Mouse (Mus musculus) CD4-positive, CD25-positive, alpha-beta regulatory T cell, adult 2 months (primary cell): ENCODE results near the gene Dpy19l3.
A peak's percentile ranks its signal among the peaks of the same experiment; 100 is the strongest.

Experiments used
- DNase-seq: peaks from one replicate; pipeline ENCODE4 v3.0.0-alpha.2; 2012; ENCODE audit warnings: low read depth, low spot score

Dpy19l3 gene

DNA sequence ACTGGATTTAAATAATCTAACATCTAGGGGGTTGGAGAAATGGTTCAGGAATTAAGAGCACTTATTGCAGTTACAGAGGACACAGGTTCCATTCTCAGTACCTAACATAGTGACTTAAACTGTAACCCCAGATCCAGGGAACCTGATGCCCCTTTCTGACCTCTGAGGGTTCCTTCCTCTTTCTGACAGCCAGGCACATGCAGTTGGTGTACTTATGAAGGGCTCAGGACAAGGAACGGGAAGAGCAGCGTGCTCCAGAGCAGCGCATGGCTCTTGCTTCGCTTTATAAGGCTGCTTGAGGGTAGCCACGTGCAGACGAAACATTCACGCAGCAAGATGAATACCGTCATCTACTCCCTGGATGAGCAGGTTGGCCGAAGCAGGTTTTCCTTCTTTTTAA is 3.4 kb downstream of the Dpy19l3 start:
- DNase-seq = no peak

DNA sequence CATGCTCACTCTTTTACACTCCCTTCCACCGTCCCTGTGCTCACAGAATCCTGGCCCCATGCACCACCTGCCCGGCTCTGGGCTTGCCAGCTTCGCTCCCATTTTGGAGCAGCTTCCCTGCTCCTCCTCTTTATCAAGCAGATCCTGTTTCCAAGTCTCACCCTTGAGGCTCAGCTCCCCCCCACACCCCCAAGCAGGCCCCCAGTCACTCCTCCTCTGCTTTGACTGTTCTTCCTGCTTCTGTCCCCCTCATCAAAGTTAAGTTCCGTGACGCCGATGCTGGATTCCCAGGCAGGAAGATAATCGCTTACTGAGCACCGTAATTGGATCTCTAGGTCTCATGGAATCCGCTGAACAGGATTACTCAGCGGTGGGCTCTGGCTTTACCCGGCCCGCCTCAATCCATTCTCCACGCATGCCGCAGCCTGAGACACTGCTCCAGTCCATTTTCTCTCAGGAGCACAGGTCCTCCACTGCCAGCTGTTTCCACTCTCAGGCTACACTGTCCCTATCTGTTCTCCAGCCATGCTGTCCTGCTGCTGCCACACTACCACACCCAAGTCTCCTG is 6.8 kb downstream of the Dpy19l3 start:
- no peak for DNase-seq

DNA sequence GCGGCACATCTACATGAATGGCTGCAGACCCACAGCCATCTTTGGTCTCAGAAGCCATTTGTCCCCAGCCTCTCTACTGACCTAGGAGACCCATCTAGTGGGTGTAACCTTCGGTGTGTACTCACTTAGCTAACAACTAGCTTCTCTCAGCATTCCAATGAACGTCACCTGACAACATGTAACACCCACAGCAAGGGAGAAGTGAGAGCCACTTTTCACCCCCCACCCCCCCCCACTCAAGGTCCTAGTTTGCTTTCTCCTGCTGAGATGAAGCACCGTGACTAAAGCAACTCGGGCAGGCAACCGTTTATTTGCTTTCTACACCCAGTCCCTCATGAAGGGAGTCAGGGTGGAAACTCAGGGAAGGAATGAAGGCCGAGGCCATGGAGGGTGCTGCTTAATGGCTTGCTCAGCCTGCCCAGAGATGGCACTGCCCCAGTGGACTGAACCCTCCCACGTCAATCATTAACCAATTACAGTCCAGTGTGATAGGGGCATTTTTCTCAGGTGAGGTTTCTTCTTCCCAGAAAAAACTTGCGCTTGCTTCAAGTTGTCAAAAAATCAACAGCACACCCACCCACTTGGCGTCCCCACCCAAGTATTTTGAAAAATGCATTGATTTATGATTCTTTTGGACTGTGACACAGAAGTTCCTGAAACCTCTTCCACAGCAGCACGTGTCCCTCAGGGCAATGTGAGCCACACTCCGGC is 7.4 kb downstream of the Dpy19l3 start:
- DNase-seq = no peak

DNA sequence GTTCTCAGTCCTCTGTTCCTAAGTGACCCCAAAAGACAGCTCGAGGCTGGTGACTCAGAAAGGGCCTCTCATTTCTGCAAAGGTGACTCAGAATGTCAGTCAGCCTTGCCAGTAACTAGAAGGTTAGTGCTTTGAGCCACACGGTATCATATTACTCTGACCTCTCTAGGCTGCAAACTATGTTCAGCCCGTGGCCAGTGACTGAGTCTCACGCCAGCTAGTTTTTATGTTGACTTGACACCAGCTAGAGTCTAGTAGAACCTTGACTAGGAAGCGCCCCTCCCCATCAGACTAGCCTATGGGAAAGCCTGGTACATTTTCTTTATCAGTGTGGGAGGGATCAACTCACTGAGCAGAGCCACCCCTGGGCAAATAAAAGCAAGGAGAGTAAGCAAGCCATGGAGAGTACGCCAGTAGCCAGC is 9.0 kb downstream of the Dpy19l3 start:
- DNase-seq = no peak

DNA sequence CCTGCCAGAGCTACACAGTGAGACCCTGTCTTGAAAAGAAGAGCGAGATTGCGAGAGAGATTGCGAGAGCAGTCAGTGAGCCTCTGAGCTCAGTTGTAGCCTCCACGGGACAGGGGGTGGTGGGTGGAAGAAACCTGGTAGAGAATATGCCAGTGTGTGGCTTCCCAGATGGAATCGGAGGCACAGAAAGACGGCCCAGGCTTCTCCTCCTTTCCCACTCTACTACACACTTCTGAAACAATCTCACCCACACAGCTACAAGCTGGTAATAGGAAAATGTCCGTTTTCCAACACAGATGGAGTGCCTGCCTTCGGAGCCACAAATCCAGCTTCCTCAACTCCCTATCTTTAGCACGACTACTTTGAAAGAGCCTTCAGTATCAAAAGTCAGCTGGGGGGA is 9.5 kb downstream of the Dpy19l3 start:
- DNase-seq = no peak

DNA sequence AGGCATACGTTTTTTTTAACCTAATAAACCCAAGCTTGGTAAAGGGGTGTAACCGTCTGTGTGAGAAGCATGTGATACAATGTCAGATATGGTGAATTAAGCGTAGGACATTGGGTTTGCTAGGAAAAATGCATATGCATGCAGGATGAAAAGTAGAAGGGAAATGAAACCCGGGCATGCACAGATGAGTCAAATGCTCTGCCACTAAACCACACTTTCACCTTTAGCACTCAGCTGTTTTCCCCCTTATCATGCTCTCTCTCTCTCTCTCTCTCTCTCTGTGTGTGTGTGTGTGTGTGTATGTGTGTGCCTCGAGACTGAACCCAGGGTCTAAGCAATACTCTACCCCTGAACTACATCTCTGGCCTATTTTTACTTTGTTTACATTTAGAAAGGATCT is 11.9 kb downstream of the Dpy19l3 start:
- DNase-seq = peak; percentile 17

DNA sequence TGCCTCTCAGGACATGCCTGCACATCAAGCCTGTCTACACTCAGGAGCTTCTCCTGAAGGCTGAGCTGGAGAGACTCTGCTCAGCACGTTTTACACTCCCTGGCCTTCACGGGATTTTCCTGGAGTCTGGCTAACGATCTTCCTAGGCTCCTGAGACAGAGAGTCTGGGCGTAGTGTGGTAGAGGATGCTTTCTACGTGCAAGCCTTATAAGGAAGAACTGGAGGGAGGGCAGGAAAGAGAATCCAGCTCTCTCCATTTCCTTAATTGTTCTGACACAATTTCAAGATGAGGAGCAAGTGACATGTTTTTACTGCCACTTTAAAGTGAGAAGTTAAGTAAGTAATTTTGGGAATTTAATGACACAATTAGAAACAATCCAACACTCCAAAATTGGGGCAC is 12.4 kb downstream of the Dpy19l3 start:
- DNase-seq = no peak

DNA sequence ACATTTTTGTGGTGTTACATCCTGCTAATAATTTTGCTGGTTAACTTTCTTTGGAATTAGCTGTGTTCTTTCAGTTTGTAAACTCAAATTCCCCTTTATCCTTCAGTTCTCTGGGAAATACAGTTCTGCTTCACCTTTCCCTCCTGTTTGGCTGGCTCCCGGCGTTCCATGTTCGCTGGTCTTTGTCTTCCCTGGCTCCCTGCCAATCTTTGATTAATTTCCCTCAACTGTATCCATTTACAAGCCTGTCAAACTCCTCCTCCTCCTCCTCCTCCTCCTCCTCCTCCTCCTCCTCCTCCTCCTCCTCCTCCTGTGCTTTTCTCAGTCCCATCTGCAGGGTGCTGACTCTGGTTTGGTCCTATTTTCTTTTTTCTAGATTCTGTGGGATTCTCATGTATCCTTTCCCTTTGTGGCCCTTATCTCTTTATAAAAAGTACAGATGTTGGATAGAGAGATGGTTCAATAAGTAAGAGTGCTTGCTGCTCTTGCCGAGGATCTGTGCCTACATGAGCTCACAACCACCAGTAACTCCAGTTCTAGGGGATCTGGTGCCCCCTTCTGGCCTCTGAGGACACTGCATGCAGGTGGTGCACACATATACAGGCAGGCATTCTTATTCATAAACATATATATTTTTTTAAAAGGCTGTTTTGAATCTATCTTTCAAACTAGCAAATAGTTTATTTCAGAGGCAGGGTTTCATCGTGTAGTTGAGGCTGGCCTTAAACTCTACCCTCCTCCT is 13.6 kb downstream of the Dpy19l3 start:
- DNase-seq = peak; percentile 73

DNA sequence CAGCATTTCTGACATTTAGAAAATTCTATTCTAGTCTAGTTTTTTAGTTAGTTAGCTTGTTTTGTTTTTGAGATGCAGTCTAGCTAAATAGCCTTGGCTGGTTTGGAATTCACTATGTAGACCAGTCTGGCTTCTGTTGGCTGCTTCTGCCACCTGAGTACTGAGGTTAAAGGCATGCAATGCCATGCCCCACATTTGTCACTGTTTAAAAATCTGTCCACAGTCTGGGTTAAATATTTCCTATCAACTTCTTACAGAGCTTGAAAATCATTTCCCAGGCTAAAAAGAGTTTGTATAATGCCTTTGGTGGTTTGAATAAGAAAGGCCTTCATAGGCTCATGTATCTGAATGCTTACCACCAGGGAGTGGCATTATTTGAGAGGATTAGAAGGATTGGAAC is 15.4 kb downstream of the Dpy19l3 start:
- no peak for DNase-seq

DNA sequence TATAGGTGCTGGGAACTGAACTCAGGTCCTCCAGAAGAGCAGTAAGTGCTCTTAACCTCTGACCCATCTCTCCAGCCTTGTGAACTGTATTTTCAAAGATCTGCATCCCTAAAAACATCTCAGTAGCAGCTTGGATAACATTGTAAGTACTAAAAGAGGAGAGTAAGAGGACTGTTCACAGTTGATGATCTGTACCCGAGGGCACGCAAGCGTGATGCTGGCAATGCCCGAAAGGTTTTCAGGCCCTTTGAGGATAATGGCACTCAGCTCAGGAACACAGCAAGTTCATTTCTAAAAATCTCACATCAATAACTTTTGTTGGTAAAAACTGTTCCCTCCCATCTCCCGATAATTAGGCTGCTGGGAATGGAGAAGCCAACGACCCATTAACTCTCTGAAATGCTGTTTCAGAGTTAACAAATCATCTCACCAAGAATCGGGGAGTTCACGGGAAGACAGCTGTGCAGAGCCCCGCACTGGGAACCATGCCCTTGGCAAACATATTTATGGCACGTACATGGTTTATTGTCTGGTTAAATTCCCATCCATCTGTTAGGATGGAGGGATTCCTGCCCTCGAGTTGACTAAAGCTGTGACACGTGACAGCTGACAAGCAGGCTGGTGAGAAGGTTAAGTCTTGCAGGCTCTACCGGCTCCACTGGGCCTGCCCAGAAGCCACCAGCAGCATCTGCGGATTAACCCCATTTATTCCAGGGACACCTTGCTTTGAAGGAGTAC is 20.8 kb downstream of the Dpy19l3 start:
- no peak for DNase-seq

DNA sequence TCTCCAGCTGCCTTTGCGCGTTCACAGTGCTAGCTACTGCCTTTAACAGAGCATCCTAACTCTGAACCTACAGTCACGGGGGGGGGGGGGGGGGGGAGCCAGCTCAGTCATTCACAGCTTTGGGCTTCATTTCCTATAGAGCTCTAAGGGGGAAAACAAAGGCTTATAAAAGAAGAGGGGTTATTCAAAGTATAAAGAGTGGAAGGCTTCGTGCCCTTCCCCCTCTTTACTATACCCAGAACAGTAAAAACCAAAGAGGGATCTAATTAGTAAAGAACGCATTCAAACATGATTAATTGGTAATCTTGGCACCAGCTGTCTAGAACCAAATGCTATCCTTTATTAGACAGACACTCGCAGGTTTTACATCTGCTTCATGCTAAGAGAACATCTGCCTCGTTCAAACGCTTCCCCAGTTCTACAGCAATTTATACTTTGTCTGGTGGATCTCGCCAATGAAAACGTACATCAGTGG is 21.6 kb downstream of the Dpy19l3 start:
- DNase-seq = no peak

DNA sequence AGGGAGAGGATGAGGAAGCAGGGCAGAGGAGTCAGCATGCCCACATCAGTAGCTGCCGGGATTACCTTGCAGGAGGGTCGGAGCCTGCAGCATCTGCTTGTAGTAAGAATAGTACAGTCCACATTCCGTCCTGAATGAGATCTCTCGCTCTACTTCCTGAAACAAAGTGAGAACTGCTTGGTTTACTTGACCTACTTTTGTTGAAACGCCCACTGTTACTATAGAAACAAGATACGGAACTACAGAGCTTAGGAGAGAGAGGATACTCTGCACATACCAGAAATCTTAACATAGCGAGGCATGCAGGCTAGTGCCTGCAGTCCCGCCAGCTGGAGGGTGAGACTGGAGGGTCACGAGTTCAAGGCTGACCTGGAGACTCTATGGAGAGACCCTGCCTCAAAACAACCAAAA is 24.6 kb downstream of the Dpy19l3 start:
- DNase-seq = peak; percentile 66

DNA sequence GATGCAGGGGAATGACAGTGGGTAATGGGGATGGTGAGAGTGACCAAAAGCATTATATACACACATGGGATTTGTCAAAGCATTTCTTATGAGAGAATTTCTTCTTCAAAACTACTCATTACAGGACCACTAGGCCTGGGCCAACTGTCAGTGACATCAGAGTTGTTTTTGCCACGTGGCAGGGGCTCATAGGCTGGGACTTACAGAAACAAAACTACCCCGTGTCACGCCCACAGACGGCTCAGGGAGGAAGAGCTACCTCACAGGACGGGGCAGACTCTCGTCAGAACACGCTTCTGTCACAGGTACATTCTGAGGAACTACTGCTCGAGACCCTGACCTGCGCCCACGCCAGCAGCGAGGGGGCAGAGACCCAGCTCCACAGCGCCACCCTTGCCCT is 25.9 kb downstream of the Dpy19l3 start:
- DNase-seq = peak; percentile 54

DNA sequence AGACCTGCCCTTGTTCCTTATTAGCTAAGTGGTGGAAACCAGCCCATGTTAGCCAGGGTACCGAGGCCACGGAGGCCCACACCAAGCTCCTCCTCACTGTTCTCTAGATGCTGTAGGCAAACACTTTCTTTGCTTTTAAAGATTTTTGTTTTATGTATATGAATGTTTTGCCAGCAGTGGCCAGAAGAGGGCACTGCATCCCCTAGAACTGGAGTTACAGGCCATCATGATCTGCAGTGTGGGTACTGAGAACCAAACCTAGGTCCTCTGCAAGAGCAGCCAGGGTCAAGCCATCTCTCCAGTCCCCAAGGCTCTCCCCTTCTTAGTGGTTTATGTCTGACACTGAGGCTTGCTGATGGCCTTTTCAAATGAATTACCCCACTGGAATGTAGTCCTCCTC is 31.2 kb downstream of the Dpy19l3 start:
- no peak for DNase-seq

DNA sequence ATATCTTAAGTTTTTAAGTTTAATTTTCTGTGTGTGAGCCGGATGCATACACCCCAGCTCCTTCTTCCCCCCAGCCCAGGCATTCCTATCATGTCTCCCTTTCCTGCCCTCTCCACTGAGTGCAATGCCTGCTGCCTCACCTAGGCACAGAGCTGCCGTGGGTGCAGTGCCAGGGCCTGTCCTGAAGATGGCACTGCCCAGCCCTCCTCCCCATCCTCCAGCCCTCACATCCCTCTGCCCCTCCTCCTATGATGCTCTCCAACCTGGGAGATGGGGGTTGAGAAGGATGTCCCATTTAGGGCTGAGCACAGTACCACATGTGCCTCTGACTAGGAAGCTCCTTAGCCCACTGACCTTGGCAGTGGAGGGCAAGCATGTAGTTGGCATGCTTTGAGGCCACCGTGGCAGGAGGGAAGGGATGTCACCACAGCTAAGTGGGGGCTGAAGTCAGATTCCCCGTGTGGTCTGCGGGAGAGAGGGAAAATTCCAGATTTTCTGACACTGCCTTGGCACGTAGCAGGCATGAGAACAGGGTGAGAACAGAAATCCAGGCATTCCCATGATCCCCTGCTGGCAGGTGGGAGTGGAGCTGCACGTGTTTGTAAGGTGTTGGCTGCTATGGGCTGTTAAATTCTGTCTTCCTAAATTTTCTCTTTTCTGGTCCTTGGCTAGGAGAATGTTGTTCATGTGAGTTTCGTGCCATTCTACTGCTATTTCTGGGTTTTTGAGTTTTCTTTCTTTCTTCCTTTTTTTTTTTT is 35.7 kb downstream of the Dpy19l3 start:
- DNase-seq = peak; percentile 39

DNA sequence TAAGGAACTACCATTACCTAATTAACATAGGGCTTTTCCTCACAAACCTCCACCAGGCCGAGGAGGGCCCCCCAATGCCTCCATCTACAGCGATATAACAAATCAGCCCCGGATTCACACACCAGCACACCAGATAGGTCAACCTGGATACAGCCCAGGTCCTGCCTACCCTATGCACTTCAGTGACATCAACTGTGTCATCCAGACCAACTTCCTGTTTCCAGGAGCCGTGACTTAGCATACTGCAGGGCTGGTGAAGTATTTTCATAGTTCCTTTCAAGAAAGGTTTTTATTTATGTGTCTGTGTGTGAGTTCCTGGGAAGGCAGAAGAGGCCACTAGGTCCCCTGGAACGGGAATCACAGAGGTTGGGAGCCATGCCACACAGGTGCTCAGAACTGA is 43.9 kb downstream of the Dpy19l3 start:
- no peak for DNase-seq

DNA sequence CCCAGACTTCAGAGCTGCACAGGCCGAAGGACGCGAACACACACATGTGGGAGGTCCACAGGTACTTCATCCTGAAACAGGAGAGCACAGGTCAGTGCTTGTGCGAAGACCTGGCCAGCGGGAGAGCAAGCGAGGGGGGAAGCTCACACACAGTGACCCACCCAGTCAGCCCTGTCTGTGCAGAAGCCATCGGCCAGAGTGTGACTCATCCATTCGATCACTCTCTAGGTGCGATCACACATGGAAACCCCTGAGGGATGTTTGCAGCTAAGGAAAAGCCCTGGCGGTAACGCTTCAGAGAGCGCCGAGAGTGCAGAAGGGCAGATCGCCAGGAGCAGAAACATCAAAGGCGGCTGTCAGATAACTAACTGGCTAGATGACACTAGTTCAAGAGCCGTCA is 46.2 kb downstream of the Dpy19l3 start:
- DNase-seq = no peak

DNA sequence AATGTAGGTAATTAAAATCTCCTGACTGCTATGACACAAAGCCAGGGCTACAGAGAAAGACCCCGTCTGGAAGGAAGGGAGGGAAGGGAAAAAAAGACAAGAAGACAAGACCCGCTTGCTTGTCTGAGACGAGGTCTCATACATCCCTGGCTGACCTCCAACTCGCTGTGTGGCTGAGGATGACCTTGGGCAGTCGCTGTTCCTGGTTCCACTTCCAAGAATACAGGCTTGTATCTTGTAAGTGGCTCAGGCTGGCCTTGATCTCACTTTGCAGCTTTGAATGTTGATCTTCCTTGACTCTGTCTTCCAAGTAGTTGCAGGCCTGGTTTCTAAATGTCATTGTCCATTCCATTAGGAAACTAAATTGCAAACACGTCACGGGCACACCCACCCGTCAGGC is 55.2 kb downstream of the Dpy19l3 start:
- DNase-seq = no peak

DNA sequence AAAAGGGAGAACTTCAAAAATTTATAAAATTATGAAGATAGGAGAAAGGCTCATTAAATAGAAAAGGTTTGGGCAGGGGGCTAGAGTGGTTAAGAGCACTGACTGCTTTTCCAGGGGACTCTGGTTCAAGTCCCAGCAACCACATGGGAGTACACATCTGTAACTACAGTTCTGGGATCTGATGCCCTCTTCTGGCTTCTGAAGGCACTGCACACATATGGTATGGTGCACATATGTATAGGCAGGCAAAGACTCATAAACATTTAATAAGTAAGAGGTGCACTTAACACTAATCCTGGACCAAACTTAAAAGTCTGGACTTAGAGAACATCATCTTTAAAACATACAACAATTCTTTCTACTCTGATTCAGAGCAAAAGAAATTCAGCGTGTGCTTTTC is 56.2 kb downstream of the Dpy19l3 start:
- DNase-seq = no peak

DNA sequence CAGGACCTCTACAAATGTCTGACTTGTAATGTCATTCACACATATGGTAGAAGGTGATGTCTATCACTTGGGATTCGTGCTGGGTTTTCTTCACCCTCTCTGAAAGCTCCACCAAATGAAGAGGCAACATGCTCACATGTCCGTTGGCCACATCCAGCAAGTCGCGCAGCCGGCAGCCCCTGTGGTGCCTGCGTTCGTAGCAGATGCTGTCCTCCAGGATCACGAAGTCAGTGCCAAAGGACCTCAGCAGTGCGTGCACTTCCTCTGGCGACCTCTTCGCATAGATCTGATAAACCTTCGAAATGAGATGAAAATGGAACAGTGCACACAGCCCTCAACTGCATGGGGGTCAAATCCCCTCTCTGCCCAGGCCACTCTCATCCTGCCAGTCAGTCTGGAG is 61.6 kb downstream of the Dpy19l3 start:
- DNase-seq = no peak

DNA sequence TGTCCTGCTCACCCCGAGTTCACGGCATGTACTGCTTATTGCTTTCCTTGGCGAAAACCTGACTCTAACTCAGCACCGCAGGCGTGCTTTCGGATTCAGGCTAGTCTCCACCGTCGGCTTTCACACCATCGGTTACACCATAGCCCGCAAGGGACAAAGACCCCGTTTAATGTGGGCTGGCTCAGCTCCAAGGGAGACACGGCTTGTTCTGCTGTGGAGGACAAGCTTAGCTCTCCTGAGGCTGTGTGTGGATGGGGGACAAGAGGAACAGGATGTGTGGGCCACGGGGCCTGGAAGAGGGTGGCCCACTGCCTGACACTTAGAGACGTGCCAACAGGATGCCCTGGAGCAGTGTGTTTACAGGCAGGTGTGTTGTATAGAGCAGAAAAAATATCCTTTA is 62.1 kb downstream of the Dpy19l3 start:
- DNase-seq = no peak
